In genomic region chr1:131213361-131213760, GRCm38 (mm10) we compare ENCODE assay signal across 22 mouse cellular contexts. TPM values are rescaled to one million over a fixed set of nuclear protein-coding genes. Genes with fewer than 3 reads are reported as not detected.
DNase-seq lines count a peak whose midpoint lies in the region; ATAC-seq and TF ChIP-seq lines count a peak whose summit lies in the region.
"Had no signal": no experiment of that assay in that cellular context is flagged by ENCODE, and none has a peak within 500 bp of the region (broad histone marks: within the 10 kb centered on the region; RNA-seq: fewer than 3 reads in every experiment).

No protein-coding gene starts in this region.

- no peak for TF ChIP-seq CTCF in left cerebral cortex, adult 2 months (IDR thresholded peaks at IDR 0.05)

- H3K4me1 ChIP-seq in heart, embryonic 10.5 days: peaks cover 21% of the 10 kb centered on the region
- peaks cover 11% of the 10 kb centered on the region for H3K4me1 ChIP-seq in lung, embryonic 16.5 days (replicated peaks; ENCODE audit: control insufficient read depth, insufficient read depth, low read length)
- peaks cover 11% of the 10 kb centered on the region for H3K4me1 ChIP-seq in limb, embryonic 15.5 days
- H3K4me1 ChIP-seq: forebrain, embryonic 13.5 days had no signal

- no peak for DNase-seq in heart, embryonic 10.5 days (ENCODE audit: low spot score)
- no peak for DNase-seq in heart, postnatal 4 days
- DNase-seq in left cerebral cortex, adult 2 months (ENCODE audit: extremely low spot score in 1 of 2, low spot score in 2 of 2): no peak
- DNase-seq in left cerebral cortex, postnatal 4 days: no peak
- DNase-seq in lung, postnatal 36 days: no peak
- DNase-seq: adrenal gland, adult 8-10 months; cerebellum, adult 2 months; cerebellum, postnatal 14 days; kidney, adult 11 months; kidney, postnatal 14 days; layer of hippocampus, adult 9-11 months; midbrain, embryonic 14.5 days; right cerebral cortex, postnatal 14 days; thymus, adult 2 months; thymus, postnatal 36 days had no signal

- H3K9ac ChIP-seq in lung, embryonic 16.5 days (ENCODE audit: low read length): no peak overlapping the region
- no peak overlapping the region for H3K9ac ChIP-seq in limb, embryonic 15.5 days
- H3K9ac ChIP-seq: forebrain, embryonic 13.5 days; heart, embryonic 12.5 days; liver, embryonic 15.5 days had no signal

- no peaks in the 10 kb centered on the region for H3K9me3 ChIP-seq in heart, embryonic 10.5 days
- H3K9me3 ChIP-seq in lung, embryonic 16.5 days (ENCODE audit: control insufficient read depth, low read length): no peaks in the 10 kb centered on the region
- H3K9me3 ChIP-seq in limb, embryonic 15.5 days: no peaks in the 10 kb centered on the region
- H3K9me3 ChIP-seq: forebrain, embryonic 13.5 days; G1E; heart, embryonic 12.5 days; liver, embryonic 15.5 days had no signal

- H3K36me3 ChIP-seq in heart, embryonic 10.5 days: peaks cover 47% of the 10 kb centered on the region
- H3K36me3 ChIP-seq in lung, embryonic 16.5 days (ENCODE audit: control insufficient read depth, insufficient read depth, low read length): no peaks in the 10 kb centered on the region
- H3K36me3 ChIP-seq in limb, embryonic 15.5 days: no peaks in the 10 kb centered on the region
- H3K36me3 ChIP-seq: G1E; liver, embryonic 15.5 days had no signal

- H3K4me3 ChIP-seq in heart, embryonic 10.5 days: no peak overlapping the region
- no peak overlapping the region for H3K4me3 ChIP-seq in left cerebral cortex, adult 2 months
- H3K4me3 ChIP-seq in lung, embryonic 16.5 days (ENCODE audit: low read length): no peak overlapping the region
- no peak overlapping the region for H3K4me3 ChIP-seq in limb, embryonic 15.5 days
- H3K4me3 ChIP-seq: forebrain, embryonic 13.5 days; heart, embryonic 12.5 days; liver, embryonic 15.5 days had no signal

- 86% methylated on average over 6 of the region's 6 CpGs for WGBS in heart, embryonic 10.5 days
- 68% methylated on average over 6 of the region's 6 CpGs for WGBS in lung, embryonic 16.5 days
- 56% methylated on average over 6 of the region's 6 CpGs for WGBS in limb, embryonic 15.5 days

- intact Hi-C loops in left cerebral cortex, adult 2 months (cut with DNase I): no loop called here
- intact Hi-C loops in left cerebral cortex, postnatal 4 days (cut with DNase I): no loop called here

- peak; percentile 23; the same call in 1 of the 2 replicates for ATAC-seq in lung, embryonic 16.5 days (ENCODE audit: low read depth)
- no peak for ATAC-seq in limb, embryonic 15.5 days (ENCODE audit: insufficient number of reproducible peaks, low FRiP score, low TSS enrichment, low read depth)
- ATAC-seq: forebrain, embryonic 13.5 days; hindbrain, embryonic 16.5 days had no signal

- H3K27ac ChIP-seq in heart, embryonic 10.5 days: peak overlapping the region; percentile 22; the same call in 1 of the 2 replicates
- peak overlapping the region; percentile 51 for H3K27ac ChIP-seq in left cerebral cortex, adult 2 months
- peak overlapping the region; percentile 11; the same call in 1 of the 2 replicates for H3K27ac ChIP-seq in lung, embryonic 16.5 days (ENCODE audit: low read length)
- H3K27ac ChIP-seq in limb, embryonic 15.5 days: 0 out of 2 replicates have a peak overlapping the region, but pooled peaks have one; percentile 34
- H3K27ac ChIP-seq: forebrain, embryonic 13.5 days; liver, embryonic 15.5 days had no signal

- H3K27me3 ChIP-seq in heart, embryonic 10.5 days (ENCODE audit: insufficient read depth, poor library complexity, severe bottlenecking): no peaks in the 10 kb centered on the region
- H3K27me3 ChIP-seq in lung, embryonic 16.5 days (ENCODE audit: control insufficient read depth, insufficient read depth, low read depth, low read length): no peaks in the 10 kb centered on the region
- H3K27me3 ChIP-seq in limb, embryonic 15.5 days: no peaks in the 10 kb centered on the region
- H3K27me3 ChIP-seq: forebrain, embryonic 13.5 days; heart, embryonic 12.5 days; liver, embryonic 15.5 days had no signal

- no peak overlapping the region for H3K4me2 ChIP-seq in lung, embryonic 16.5 days (ENCODE audit: low read depth, low read length)
- no peak overlapping the region for H3K4me2 ChIP-seq in limb, embryonic 15.5 days
- H3K4me2 ChIP-seq: forebrain, embryonic 13.5 days; heart, embryonic 12.5 days; liver, embryonic 15.5 days had no signal

RNA-seq across cellular contexts. Expression of gene Rassf5, which starts 31.7 kb away (rescaled TPM):
- 44.4 and 64.0 TPM in 2 replicates for polyA plus RNA-seq in heart, embryonic 10.5 days (2016; fragmentation: Nextera tagmentation; extraction: Ambion mirVana)
- total RNA-seq in heart, postnatal 4 days (2021): 1 to 10 TPM; 4.4 to 4.5 TPM
- total RNA-seq in left cerebral cortex, adult 2 months (2021): 10 to 100 TPM; 27.2 to 32.1 TPM
- total RNA-seq in left cerebral cortex, postnatal 4 days (2021): 10 to 100 TPM in 1 of 2 experiments, 1 to 10 TPM in 1; 9.9 to 10.3 TPM
- 6.1 and 8.2 TPM in 2 replicates for polyA plus RNA-seq in lung, embryonic 16.5 days (2015; fragmentation: Nextera tagmentation; extraction: Ambion mirVana)
- 6.1 and 6.3 TPM in 2 replicates for polyA plus RNA-seq in limb, embryonic 15.5 days (2015; fragmentation: Nextera tagmentation; extraction: Ambion mirVana)
